Mouse (Mus musculus) kidney, postnatal 0 days (tissue): ENCODE data around the gene Mroh2a. TPM values are rescaled to one million over a fixed set of nuclear protein-coding genes. Genes with fewer than 3 reads are reported as not detected.

Source experiments
- ATAC-seq: fragments of 200-750 bp; cut with Nextera tagmentation; replicated peaks from 2 replicates; pipeline ENCODE4 v1.8.0; 2017; ENCODE audit warnings: low read depth, moderate number of reproducible peaks, moderate TSS enrichment, moderate library complexity; ENCODE audit not compliant: low FRiP score
- DNase-seq: peaks from one replicate; pipeline ENCODE4 v3.0.0-alpha.2; 2016; ENCODE audit warnings: low spot score
- H3K27ac ChIP-seq: fragments of 300-500 bp; sonication (generic); 2 replicates; pipeline ENCODE4 v1.5.1; 2014; ENCODE audit warnings: mild to moderate bottlenecking
- H3K27me3 ChIP-seq: fragments of 300-500 bp; sonication (generic); 2 replicates; pipeline ENCODE4 v1.6.1; 2014; ENCODE audit warnings: low read length, mixed read lengths; ENCODE audit not compliant: insufficient read depth
- H3K36me3 ChIP-seq: fragments of 300-500 bp; sonication (generic); 2 replicates; pipeline ENCODE4 v1.6.1; 2014; ENCODE audit warnings: low read length, mixed read lengths; ENCODE audit not compliant: insufficient read depth
- H3K4me1 ChIP-seq: fragments of 300-500 bp; sonication (generic); replicated peaks from 2 replicates; pipeline ENCODE4 v1.6.1; 2014; ENCODE audit warnings: antibody characterized with exemption, low read length, mixed read lengths; ENCODE audit not compliant: insufficient read depth
- H3K4me2 ChIP-seq: fragments of 300-500 bp; sonication (generic); 2 replicates; pipeline ENCODE4 v1.6.1; 2014; ENCODE audit warnings: mild to moderate bottlenecking, low read length, moderate library complexity, mixed read lengths
- H3K4me3 ChIP-seq: fragments of 300-500 bp; sonication (generic); replicated peaks from 2 replicates; pipeline ENCODE4 v1.5.1; 2014; ENCODE audit warnings: low read depth, low read length
- H3K9ac ChIP-seq: fragments of 300-500 bp; sonication (generic); 2 replicates; pipeline ENCODE4 v1.6.1; 2014; ENCODE audit warnings: low read depth, low read length
- H3K9me3 ChIP-seq: fragments of 300-500 bp; sonication (generic); replicated peaks from 2 replicates; pipeline ENCODE4 v1.6.1; 2016; ENCODE audit warnings: low read length, inconsistent platforms, mixed read lengths
- CTCF ChIP-seq: IDR thresholded peaks from 2 replicates; pipeline ENCODE4 v1.5.1; 2016; ENCODE audit warnings: antibody characterized with exemption, low read depth, mild to moderate bottlenecking, moderate library complexity
- WGBS: fragments of 180-500 bp; shearing (Covaris S2); extraction: QIAGEN DNeasy Blood & Tissue Kit; methylation state at CpG from one replicate; pipeline ENCODE4 v1.1.7; 2014; 5-methylcytosine and 5-hydroxymethylcytosine counted together
- polyA plus RNA-seq: library from polyadenylated mRNA; unstranded; fragments of >200 nt; fragmentation: Nextera tagmentation; extraction: Ambion mirVana; gene quantifications from 2 replicates; pipeline ENCODE4 v1.2.1, GENCODE M21; 2015

Mroh2a gene
- polyA plus RNA-seq, 1 experiment from 2014 or later = 0.66 TPM

DNA sequence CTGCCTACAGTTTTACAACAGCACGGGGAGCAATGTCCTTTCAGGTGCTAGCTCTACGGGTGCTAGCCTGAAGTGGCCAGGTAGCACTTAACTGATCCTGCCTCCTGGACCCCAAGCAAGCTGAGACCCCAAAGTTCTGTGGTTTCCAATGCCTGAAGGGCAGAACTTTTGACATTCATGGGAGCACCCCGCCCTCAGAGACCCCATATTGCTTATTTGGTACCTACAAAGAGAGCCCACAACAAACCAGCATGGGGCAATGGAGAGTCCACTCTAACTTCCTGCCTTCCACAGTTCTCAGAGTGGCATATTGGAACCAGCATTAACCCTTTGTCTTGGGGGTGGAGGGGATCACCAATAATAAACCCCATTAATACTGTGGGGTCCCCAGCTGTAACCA, 46.5 kb downstream of the Mroh2a start:
- H3K4me3 ChIP-seq = no peak overlapping the region
- H3K4me1 ChIP-seq = peaks cover 16% of the 10 kb centered on the region
- peaks cover 49% of the 10 kb centered on the region for H3K36me3 ChIP-seq
- H3K27me3 ChIP-seq = no peaks in the 10 kb centered on the region
- no peak for DNase-seq
- 96% methylated on average over 3 of the region's 3 CpGs for WGBS
- no peak overlapping the region for H3K27ac ChIP-seq
- H3K4me2 ChIP-seq = no peak overlapping the region
- TF ChIP-seq CTCF = no peak
- no peaks in the 10 kb centered on the region for H3K9me3 ChIP-seq
- no peak for ATAC-seq
- no peak overlapping the region for H3K9ac ChIP-seq

DNA sequence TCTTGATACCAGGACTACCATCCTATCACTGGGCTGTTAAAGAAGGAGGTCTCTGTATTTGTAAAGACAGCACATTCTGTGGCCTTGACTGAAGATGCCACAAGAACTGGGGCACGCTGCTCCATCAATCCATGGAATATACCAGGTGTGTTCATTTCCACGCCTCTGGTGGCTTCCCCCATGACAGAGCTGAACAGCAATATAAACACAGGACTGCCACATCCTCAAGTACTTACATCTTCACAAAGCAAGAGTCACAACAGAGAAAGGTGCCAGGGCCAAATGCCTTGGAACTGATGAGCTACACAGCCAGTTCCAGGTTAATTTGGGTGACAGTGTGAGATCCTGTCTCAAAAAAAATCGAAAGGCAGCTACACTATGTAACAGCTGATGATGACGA, 47.0 kb downstream of the Mroh2a start:
- no peaks in the 10 kb centered on the region for H3K9me3 ChIP-seq
- TF ChIP-seq CTCF = no peak

DNA sequence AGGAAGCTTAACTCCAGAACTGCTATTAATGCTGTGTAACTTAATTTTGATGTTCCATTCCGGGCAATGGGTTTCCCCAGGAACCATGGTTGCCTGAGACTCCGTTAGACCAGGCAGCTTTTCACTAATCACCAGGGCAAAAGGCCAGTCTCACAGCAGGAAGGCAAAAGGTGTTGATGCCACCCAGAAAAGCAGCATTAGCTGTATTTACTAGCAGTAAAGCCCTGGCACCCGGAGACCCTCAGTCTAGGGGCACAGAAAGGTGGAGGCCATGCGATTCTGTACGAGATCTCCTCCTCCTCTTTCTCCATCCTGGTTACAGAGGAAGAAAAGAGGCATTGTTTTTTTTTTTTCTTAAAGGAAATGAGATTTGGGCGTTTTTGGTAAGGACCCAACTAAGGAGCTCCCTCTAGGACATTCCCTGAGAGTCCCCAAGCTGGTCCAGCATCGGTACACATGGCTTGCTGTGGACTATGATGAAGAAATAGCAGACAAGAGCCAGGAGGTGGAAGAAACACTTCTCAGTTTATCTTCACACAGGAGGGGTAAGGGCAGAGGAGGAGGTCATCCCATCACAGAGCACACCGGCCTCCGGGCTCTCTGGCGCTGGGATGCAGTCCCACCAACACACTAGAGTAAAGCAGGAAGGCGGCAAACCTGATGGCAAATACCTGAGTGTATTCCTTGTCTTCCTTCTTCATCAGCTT, 47.7 kb downstream of the Mroh2a start:
- H3K36me3 ChIP-seq = peaks cover 37% of the 10 kb centered on the region
- no peaks in the 10 kb centered on the region for H3K9me3 ChIP-seq
- H3K4me3 ChIP-seq = no peak overlapping the region
- H3K27ac ChIP-seq = no peak overlapping the region
- TF ChIP-seq CTCF = 0 out of 2 replicates have a peak, but pooled peaks have one; percentile 1
- H3K9ac ChIP-seq = no peak overlapping the region
- peaks cover 16% of the 10 kb centered on the region for H3K4me1 ChIP-seq
- no peak for DNase-seq
- no peak for ATAC-seq
- H3K4me2 ChIP-seq = no peak overlapping the region
- H3K27me3 ChIP-seq = no peaks in the 10 kb centered on the region
- 72% methylated on average over 11 of the region's 11 CpGs for WGBS

More for the DNA sequence above, 47.0 kb downstream of the Mroh2a start:
- 86% methylated on average over 4 of the region's 4 CpGs for WGBS
- Histone ChIP-seq H3K4me1 (peaks cover 16% of the 10 kb centered on the region), H3K36me3 (peaks cover 44% of the 10 kb centered on the region), H3K4me2 (no peak overlapping the region), H3K27me3 (no peaks in the 10 kb centered on the region), H3K9ac (no peak overlapping the region), H3K4me3 (no peak overlapping the region), H3K27ac (no peak overlapping the region)
- no peak for ATAC-seq
- DNase-seq = no peak

DNA sequence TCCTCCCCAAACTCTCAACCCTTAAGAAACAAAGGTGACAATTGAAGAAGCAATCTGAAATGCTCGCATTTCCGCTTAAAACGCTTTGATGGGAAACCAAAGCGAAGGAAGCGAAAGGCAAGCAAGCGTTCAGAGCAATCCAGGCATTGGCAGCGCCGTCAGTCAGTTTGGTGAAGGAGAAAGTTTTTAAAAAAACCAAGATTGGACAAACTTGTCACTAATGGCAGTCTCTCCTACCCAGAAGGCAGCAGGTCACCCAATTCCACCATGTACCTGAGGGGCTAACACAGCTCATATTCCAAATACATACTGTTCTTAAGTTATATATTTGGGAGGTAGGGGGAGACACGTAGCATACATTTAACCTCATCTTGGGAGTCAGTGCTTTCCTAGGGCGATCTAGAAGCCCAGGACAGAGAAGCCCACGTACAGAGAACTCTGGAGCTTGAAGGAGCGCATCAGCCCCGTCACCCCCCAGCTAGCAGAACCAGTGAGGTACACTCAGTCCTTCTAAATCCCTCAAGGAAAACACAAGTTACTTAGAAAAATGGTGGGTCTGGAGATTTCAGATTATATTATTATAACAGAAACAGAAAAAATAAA, 48.4 kb downstream of the Mroh2a start:
- H3K27me3 ChIP-seq = no peaks in the 10 kb centered on the region
- no peak overlapping the region for H3K4me3 ChIP-seq
- no peak overlapping the region for H3K9ac ChIP-seq
- peaks cover 30% of the 10 kb centered on the region for H3K36me3 ChIP-seq
- ATAC-seq (no peak), DNase-seq (no peak)
- 0 out of 2 replicates have a peak overlapping the region, but pooled peaks have one; percentile 63 for H3K4me2 ChIP-seq
- no peak overlapping the region for H3K27ac ChIP-seq
- H3K4me1 ChIP-seq = peaks cover 16% of the 10 kb centered on the region
- no peaks in the 10 kb centered on the region for H3K9me3 ChIP-seq
- TF ChIP-seq CTCF = 0 out of 2 replicates have a peak, but pooled peaks have one; percentile 1
- 69% methylated on average over 13 of the region's 13 CpGs for WGBS

DNA sequence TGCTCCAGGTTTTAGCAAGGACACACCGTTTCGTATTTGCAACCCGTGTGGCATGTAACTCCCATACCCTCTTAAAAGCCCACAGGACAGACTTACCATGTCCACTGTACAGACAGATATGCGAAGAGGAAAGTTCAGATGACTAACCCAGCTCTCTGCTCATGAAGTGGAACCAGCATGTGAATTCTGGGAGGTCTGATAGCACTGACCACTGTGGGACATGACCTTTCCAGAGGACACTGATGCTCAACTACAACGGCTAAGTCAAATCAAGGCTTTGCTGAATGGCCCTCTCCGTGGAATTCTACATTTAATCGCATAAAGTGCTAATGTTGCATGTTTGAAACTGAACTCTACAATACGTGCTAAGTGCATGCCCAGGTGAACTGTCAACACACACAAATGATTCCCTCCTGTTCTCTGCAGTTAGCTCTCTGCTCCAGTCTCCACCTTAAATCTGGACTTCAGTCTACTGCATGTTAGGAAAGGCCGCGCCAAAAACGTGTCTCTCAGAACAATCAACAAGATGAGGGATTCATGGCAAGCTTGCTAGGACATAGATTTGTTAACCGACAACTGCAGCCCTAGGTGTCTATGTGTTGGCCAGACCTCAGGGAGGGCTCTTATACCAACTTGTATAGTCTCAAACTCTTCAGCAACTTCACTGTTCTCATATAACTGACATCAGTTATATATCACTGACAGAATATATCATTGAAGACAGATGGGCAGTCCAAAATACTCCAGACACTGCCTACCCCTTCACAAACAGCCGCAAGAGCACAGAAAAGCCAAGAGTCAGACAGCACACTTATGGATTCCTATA, 49.1 kb downstream of the Mroh2a start:
- Histone ChIP-seq H3K27ac (no peak overlapping the region), H3K4me3 (peak overlapping the region; percentile 69), H3K4me1 (peaks cover 16% of the 10 kb centered on the region), H3K27me3 (no peaks in the 10 kb centered on the region), H3K36me3 (peaks cover 30% of the 10 kb centered on the region), H3K4me2 (peak overlapping the region; percentile 63), H3K9ac (peak overlapping the region; percentile 76), H3K9me3 (no peaks in the 10 kb centered on the region)
- WGBS = 62% methylated on average over 13 of the region's 13 CpGs
- no peak for DNase-seq
- ATAC-seq = no peak
- no peak for TF ChIP-seq CTCF

DNA sequence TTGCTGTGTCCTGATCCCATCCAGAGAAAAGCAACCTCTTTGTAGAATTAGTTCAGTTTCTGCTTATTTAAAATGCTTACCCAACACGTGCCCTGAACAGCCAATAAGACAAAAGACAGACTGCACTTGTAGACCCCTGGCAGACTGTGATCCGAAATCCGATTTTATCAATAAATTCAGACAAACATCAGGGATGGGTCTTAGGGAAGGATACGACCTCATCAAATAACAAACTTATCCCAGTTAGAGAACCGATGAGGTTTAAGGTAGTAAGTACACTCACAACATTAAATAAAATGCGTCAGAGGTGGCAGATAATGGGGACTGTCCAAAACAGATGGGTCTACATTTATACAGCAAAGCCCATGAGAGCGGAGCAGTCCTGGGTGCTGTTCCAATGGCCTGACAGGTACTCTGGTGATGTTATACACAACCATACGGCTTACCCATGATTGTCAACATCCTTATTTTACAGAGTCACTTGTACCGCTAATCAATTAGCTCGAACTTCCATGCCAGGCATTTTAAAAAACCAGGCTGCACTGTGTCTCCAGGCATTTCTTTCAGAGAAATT, 49.8 kb downstream of the Mroh2a start:
- ATAC-seq (peak; percentile 33), DNase-seq (peak; percentile 74)
- peak overlapping the region; percentile 63 for H3K4me2 ChIP-seq
- TF ChIP-seq CTCF = no peak
- H3K27me3 ChIP-seq = no peaks in the 10 kb centered on the region
- WGBS = 20% methylated on average over 10 of the region's 10 CpGs
- H3K4me1 ChIP-seq = peaks cover 16% of the 10 kb centered on the region
- peak overlapping the region; percentile 69 for H3K4me3 ChIP-seq
- peak overlapping the region; percentile 76 for H3K9ac ChIP-seq
- peaks cover 27% of the 10 kb centered on the region for H3K36me3 ChIP-seq
- H3K27ac ChIP-seq = peak overlapping the region; percentile 76
- no peaks in the 10 kb centered on the region for H3K9me3 ChIP-seq
